Mouse (Mus musculus) embryo, embryonic 11 days (tissue): ENCODE results near the gene Ythdf1.

Experiments used
- DNase-seq: peaks from one replicate; pipeline ENCODE4 v3.0.0-alpha.2; 2015

Ythdf1 gene

GRCm38 (mm10) chr2:180920810-180921400 lies at the start of gene Ythdf1:
Ythdf1 (minus strand) TSS chr2:180920949.
- DNase-seq = peak; percentile 99

GRCm38 (mm10) chr2:180967010-180967763 lies 46.4 kb upstream of the Ythdf1 start, which contains the start of gene Arfgap1:
Arfgap1 (plus strand) TSS chr2:180967225.
- peak; percentile 95 for DNase-seq

- peak; percentile 41 for DNase-seq
Observed at GRCm38 (mm10) chr2:180966092-180966882, 45.5 kb upstream of the Ythdf1 start.

- peak; percentile 82 for DNase-seq
Observed at GRCm38 (mm10) chr2:180963956-180964355, 43.2 kb upstream of the Ythdf1 start.

- DNase-seq = no peak
Observed at GRCm38 (mm10) chr2:180962616-180963308, 42.0 kb upstream of the Ythdf1 start.

GRCm38 (mm10) chr2:180960187-180960586 lies 39.4 kb upstream of the Ythdf1 start:
- DNase-seq = no peak

- no peak for DNase-seq
Observed at GRCm38 (mm10) chr2:180959605-180960004, 38.9 kb upstream of the Ythdf1 start.

- peak; percentile 95 for DNase-seq
Observed at GRCm38 (mm10) chr2:180954061-180955047, 33.6 kb upstream of the Ythdf1 start, which contains the start of gene Nkain4. Nkain4 (minus strand) TSS chr2:180954699.

GRCm38 (mm10) chr2:180953638-180954037 lies 32.9 kb upstream of the Ythdf1 start:
- DNase-seq = no peak

GRCm38 (mm10) chr2:180952731-180953171 lies 32.0 kb upstream of the Ythdf1 start:
- DNase-seq = peak; percentile 66

- no peak for DNase-seq
Observed at GRCm38 (mm10) chr2:180949947-180950346, 29.2 kb upstream of the Ythdf1 start.

GRCm38 (mm10) chr2:180941869-180942268 lies 21.1 kb upstream of the Ythdf1 start:
- DNase-seq = no peak

- DNase-seq = no peak
Observed at GRCm38 (mm10) chr2:180940187-180940586, 19.4 kb upstream of the Ythdf1 start.

GRCm38 (mm10) chr2:180932418-180932817 lies 11.7 kb upstream of the Ythdf1 start:
- peak; percentile 16 for DNase-seq

- no peak for DNase-seq
Observed at GRCm38 (mm10) chr2:180928723-180929122, 8.0 kb upstream of the Ythdf1 start, which contains the start of gene Birc7. Birc7 (plus strand) TSS chr2:180929023.

GRCm38 (mm10) chr2:180925176-180925575 lies 4.4 kb upstream of the Ythdf1 start:
- peak; percentile 81 for DNase-seq

- DNase-seq = no peak
Observed at GRCm38 (mm10) chr2:180922739-180923138, 2.0 kb upstream of the Ythdf1 start.

- no peak for DNase-seq
Observed at GRCm38 (mm10) chr2:180919913-180920809, 588 bp downstream of the Ythdf1 start.

- DNase-seq = no peak
Observed at GRCm38 (mm10) chr2:180915886-180916433, 4.8 kb downstream of the Ythdf1 start.

GRCm38 (mm10) chr2:180910928-180911327 lies 9.8 kb downstream of the Ythdf1 start:
- DNase-seq = no peak
